Mouse (Mus musculus): Measurements from ENCODE around the gene Smad3. TPM values are rescaled to one million over a fixed set of nuclear protein-coding genes. Genes with fewer than 3 reads are reported as not detected.

Smad3 gene
- polyA plus RNA-seq, 1 experiment from 2014 or later = 7.0 TPM

- H3K4me1 ChIP-seq = peaks cover 6% of the 10 kb centered on the region
- no peak overlapping the region for H3K4me3 ChIP-seq
- no peaks in the 10 kb centered on the region for H3K27me3 ChIP-seq
- 90% methylated on average over 13 of the region's 13 CpGs for whole genome bisulfite sequencing
- no peaks in the 10 kb centered on the region for H3K9me3 ChIP-seq
- no peak for ATAC-seq (replicated peaks)
- H3K36me3 ChIP-seq = no peaks in the 10 kb centered on the region
- H3K4me2 ChIP-seq (replicated peaks) = no peak overlapping the region
- H3K27ac ChIP-seq (replicated peaks) = no peak overlapping the region
- no peak overlapping the region for H3K9ac ChIP-seq (replicated peaks)
These were observed 46.1 kb downstream of the Smad3 start for GRCm38 (mm10) chr9:63711580-63712230.

GRCm38 (mm10) chr9:63709857-63710256 lies 47.9 kb downstream of the Smad3 start:
- ATAC-seq (replicated peaks) = no peak
- 92% methylated on average over 5 of the region's 5 CpGs for WGBS
- H3K27me3 ChIP-seq = no peaks in the 10 kb centered on the region

DNA sequence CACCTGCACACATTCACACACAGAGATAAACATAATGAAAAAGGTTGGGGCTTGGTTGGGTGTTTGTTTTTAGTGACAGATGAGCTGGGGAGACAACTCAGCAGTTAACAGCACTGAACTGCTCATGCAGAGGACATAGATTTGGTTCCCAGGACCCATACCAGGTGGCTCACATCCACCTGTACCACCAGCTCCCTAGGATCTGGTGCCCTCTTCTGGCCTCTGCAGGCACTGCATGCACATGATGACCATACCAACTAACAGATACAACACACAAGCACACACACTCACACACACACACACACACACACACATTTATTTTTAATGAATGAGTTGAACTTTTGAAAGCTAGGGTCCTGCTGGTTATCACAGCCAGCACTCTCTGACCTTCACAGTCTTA lies 48.5 kb downstream of the Smad3 start:
- Histone ChIP-seq H3K4me3 (no peak overlapping the region), H3K9ac (replicated peaks) (no peak overlapping the region), H3K36me3 (no peaks in the 10 kb centered on the region), H3K27ac (replicated peaks) (no peak overlapping the region), H3K4me1 (peaks cover 6% of the 10 kb centered on the region), H3K4me2 (replicated peaks) (no peak overlapping the region), H3K9me3 (no peaks in the 10 kb centered on the region), H3K27me3 (no peaks in the 10 kb centered on the region)
- ATAC-seq (replicated peaks) = no peak

More at GRCm38 (mm10) chr9:63709857-63710256, 47.9 kb downstream of the Smad3 start:
- H3K4me1 ChIP-seq = peaks cover 6% of the 10 kb centered on the region
- no peak overlapping the region for H3K27ac ChIP-seq (replicated peaks)
- H3K9ac ChIP-seq (replicated peaks) = no peak overlapping the region
- no peak overlapping the region for H3K4me3 ChIP-seq
- H3K9me3 ChIP-seq = no peaks in the 10 kb centered on the region
- H3K4me2 ChIP-seq (replicated peaks) = no peak overlapping the region
- H3K36me3 ChIP-seq = no peaks in the 10 kb centered on the region

DNA sequence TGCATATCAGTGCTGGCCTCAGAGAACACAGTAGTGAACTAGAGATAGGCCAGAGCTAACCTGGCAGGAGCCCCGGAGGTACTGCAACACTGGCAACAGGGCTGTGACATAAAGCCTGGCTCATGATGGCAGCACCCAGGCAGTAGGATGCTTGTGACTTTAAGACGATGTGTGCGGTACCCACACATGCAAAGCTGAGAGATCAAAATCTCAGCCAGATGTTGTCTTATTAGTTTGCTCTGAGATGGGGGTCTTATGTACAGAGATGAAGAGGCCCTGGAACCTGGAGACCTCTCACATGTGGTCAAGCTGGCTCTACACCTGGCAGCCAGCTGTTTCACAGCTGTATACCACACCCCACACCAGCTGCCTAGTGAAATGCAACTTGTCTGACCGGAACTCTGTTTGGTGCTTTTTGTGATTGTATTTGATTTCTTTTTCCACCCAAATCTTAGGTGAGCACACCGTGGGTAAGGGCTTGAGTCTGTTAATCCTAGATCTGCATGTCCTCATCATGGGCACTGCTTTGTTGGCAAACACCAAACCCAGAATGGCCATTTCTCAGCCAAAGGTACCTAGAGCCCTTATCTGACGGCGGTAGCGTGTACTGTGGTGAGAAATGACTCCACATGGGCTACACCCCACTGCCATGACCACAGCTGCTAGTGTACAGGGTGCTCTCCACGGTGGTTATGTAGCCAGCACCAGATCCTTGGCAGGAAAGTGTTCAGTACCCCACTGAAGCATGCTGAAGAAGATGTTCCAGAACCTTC lies 49.8 kb downstream of the Smad3 start:
- Histone ChIP-seq H3K4me2 (replicated peaks) (no peak overlapping the region), H3K27me3 (no peaks in the 10 kb centered on the region), H3K4me3 (no peak overlapping the region), H3K27ac (replicated peaks) (no peak overlapping the region), H3K9me3 (no peaks in the 10 kb centered on the region), H3K36me3 (no peaks in the 10 kb centered on the region), H3K4me1 (peaks cover 6% of the 10 kb centered on the region), H3K9ac (replicated peaks) (no peak overlapping the region)
- no peak for ATAC-seq (replicated peaks)
- 95% methylated on average over 9 of the region's 9 CpGs for WGBS

DNA sequence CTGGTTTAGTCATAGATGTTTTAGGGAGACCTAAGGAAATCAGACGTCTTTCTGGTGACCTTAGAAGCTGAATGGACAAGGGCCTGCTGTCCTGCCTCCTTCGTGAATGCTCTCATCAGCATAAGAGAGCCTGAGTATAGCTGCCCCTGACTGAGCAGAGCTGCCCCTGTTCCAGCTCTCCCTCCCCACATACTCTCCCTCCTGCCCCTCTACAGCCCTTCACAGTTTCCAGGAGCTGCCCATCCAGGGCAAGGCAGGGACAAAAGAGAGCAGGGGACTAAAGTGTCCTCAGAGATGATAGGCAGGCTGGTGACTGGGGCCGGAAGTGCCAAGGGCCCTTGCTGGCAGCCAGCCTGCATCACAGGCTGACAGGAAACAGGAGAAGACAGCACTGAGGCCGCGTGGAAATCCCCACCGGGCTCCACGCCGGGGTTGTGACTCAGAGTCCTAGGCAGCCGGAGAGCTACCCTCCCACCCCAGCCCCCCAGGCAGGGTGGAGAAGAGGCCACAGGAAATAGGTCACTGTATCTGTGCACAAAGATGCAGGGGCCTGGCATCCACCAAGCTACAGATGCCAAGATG lies 51.6 kb downstream of the Smad3 start:
- Histone ChIP-seq H3K27ac (replicated peaks) (no peak overlapping the region), H3K9me3 (no peaks in the 10 kb centered on the region), H3K9ac (replicated peaks) (no peak overlapping the region), H3K4me2 (replicated peaks) (no peak overlapping the region), H3K4me3 (no peak overlapping the region), H3K27me3 (no peaks in the 10 kb centered on the region), H3K36me3 (no peaks in the 10 kb centered on the region), H3K4me1 (peaks cover 6% of the 10 kb centered on the region)
- ATAC-seq (replicated peaks) = 0 out of 2 replicates have a peak, but pooled peaks have one; percentile 11
- WGBS = 27% methylated on average over 9 of the region's 9 CpGs

DNA sequence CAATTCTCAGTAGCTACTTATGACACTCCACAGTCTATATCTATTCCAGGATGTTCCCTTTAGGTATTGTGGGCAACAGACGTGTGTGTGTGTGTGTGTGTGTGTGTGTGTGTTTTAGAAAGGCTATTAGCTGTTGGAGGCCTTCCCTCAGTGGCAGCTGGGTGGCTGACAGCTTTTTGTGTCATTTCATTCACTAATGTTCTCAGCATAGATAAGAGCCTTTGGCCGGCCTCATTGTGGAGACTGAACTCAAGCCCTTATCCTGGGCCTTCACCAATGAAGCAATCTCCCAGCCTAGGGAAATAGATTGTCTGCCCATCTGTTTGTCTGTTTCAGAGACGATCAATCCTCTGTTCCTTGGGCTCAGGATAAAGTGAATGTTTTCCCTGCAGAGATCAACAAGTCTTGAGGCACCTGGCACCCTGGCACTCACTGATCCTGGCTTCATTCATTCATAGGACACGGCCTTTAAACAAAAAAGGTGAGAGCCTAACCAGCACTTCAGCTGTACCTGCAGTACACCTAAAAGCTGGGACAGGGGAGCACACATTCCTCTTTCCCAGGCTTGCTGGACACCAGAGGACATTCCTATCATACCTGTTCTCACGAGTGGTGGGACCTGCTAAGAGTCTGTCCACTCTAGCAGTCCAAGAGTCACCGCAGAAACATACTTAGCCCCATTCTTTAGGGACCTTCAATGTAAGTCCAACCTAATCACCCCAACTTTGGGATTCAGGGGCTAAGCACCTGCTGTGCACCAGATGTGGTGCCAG lies 52.6 kb downstream of the Smad3 start:
- peaks cover 6% of the 10 kb centered on the region for H3K4me1 ChIP-seq
- no peak overlapping the region for H3K27ac ChIP-seq (replicated peaks)
- ATAC-seq (replicated peaks) = no peak
- H3K4me2 ChIP-seq (replicated peaks) = no peak overlapping the region
- H3K27me3 ChIP-seq = no peaks in the 10 kb centered on the region
- no peak overlapping the region for H3K4me3 ChIP-seq
- WGBS = 70% methylated on average over 6 of the region's 6 CpGs
- no peaks in the 10 kb centered on the region for H3K36me3 ChIP-seq
- no peak overlapping the region for H3K9ac ChIP-seq (replicated peaks)
- no peaks in the 10 kb centered on the region for H3K9me3 ChIP-seq

DNA sequence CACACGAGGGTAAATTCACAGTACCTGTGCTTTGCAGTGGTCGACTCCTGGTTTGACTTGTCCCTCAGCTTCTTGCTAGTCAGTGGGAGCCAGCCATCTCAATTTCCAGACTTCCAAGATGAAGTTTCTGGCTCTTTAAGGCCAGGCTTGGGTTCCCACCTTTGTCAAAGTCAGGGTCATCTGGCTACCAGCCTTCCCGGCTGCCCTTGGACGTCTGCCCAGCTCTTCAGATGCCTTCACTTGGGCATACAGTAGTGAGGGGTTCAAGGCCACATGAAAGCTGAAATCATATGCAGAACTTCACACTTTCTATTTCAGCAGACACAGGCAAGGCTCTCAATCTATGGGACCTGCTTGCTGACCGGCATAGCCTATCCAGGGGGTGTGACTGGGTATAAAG lies 53.7 kb downstream of the Smad3 start:
- 82% methylated on average over 5 of the region's 5 CpGs for WGBS

GRCm38 (mm10) chr9:63703236-63703785 lies 54.5 kb downstream of the Smad3 start:
- no peak for ATAC-seq (replicated peaks)
- 87% methylated on average over 7 of the region's 7 CpGs for WGBS

More for the DNA sequence above, 53.7 kb downstream of the Smad3 start:
- H3K4me3 ChIP-seq = no peak overlapping the region
- H3K36me3 ChIP-seq = no peaks in the 10 kb centered on the region
- no peaks in the 10 kb centered on the region for H3K9me3 ChIP-seq
- H3K4me2 ChIP-seq (replicated peaks) = no peak overlapping the region
- no peaks in the 10 kb centered on the region for H3K27me3 ChIP-seq
- no peak overlapping the region for H3K9ac ChIP-seq (replicated peaks)
- no peak for ATAC-seq (replicated peaks)
- H3K27ac ChIP-seq (replicated peaks) = no peak overlapping the region
- peaks cover 6% of the 10 kb centered on the region for H3K4me1 ChIP-seq

GRCm38 (mm10) chr9:63702502-63703013 lies 55.2 kb downstream of the Smad3 start:
- H3K4me1 ChIP-seq = peaks cover 6% of the 10 kb centered on the region
- no peak overlapping the region for H3K9ac ChIP-seq (replicated peaks)
- H3K36me3 ChIP-seq = no peaks in the 10 kb centered on the region
- no peak overlapping the region for H3K27ac ChIP-seq (replicated peaks)
- ATAC-seq (replicated peaks) = no peak
- H3K4me2 ChIP-seq (replicated peaks) = no peak overlapping the region
- H3K27me3 ChIP-seq = no peaks in the 10 kb centered on the region
- no peak overlapping the region for H3K4me3 ChIP-seq
- H3K9me3 ChIP-seq = no peaks in the 10 kb centered on the region
- 74% methylated on average over 16 of the region's 16 CpGs for WGBS

More at GRCm38 (mm10) chr9:63703236-63703785, 54.5 kb downstream of the Smad3 start:
- Histone ChIP-seq H3K9me3 (no peaks in the 10 kb centered on the region), H3K4me3 (no peak overlapping the region), H3K9ac (replicated peaks) (no peak overlapping the region), H3K27me3 (no peaks in the 10 kb centered on the region), H3K4me2 (replicated peaks) (no peak overlapping the region), H3K36me3 (no peaks in the 10 kb centered on the region), H3K4me1 (peaks cover 6% of the 10 kb centered on the region), H3K27ac (replicated peaks) (no peak overlapping the region)

- H3K27ac ChIP-seq (replicated peaks) = no peak overlapping the region
- no peaks in the 10 kb centered on the region for H3K27me3 ChIP-seq
- peaks cover 8% of the 10 kb centered on the region for H3K4me1 ChIP-seq
- H3K4me3 ChIP-seq = no peak overlapping the region
- 83% methylated on average over 4 of the region's 4 CpGs for WGBS
- no peaks in the 10 kb centered on the region for H3K9me3 ChIP-seq
- no peaks in the 10 kb centered on the region for H3K36me3 ChIP-seq
- no peak overlapping the region for H3K9ac ChIP-seq (replicated peaks)
- H3K4me2 ChIP-seq (replicated peaks) = no peak overlapping the region
- ATAC-seq (replicated peaks) = no peak
These were observed 55.9 kb downstream of the Smad3 start for GRCm38 (mm10) chr9:63701957-63702309.

GRCm38 (mm10) chr9:63701258-63701956 lies 56.4 kb downstream of the Smad3 start:
- H3K27me3 ChIP-seq = no peaks in the 10 kb centered on the region
- peaks cover 10% of the 10 kb centered on the region for H3K4me1 ChIP-seq
- H3K4me2 ChIP-seq (replicated peaks) = no peak overlapping the region

More at GRCm38 (mm10) chr9:63701258-63701956, 56.4 kb downstream of the Smad3 start:
- Histone ChIP-seq H3K9me3 (no peaks in the 10 kb centered on the region), H3K9ac (replicated peaks) (no peak overlapping the region), H3K4me3 (no peak overlapping the region), H3K27ac (replicated peaks) (no peak overlapping the region), H3K36me3 (no peaks in the 10 kb centered on the region)
- 82% methylated on average over 10 of the region's 10 CpGs for WGBS
- no peak for ATAC-seq (replicated peaks)

All from forebrain, embryonic 15.5 days (tissue).